Mouse (Mus musculus) hindbrain, embryonic 14.5 days (tissue): Measurements from ENCODE around the gene Pdcd2l. TPM values are rescaled to one million over a fixed set of nuclear protein-coding genes. Genes with fewer than 3 reads are reported as not detected.
A peak's percentile ranks its signal among the peaks of the same experiment; 100 is the strongest.

Source experiments
- ATAC-seq: fragments of 200-750 bp; cut with Nextera tagmentation; 2 replicates; pipeline ENCODE4 v1.8.0; 2017; ENCODE audit warnings: moderate number of reproducible peaks, mild to moderate bottlenecking, moderate TSS enrichment, moderate library complexity; ENCODE audit not compliant: low FRiP score
- DNase-seq: peaks from one replicate; pipeline ENCODE4 v3.0.0-alpha.2; 2015; ENCODE audit warnings: low spot score
- H3K27ac ChIP-seq: fragments of 300-500 bp; sonication (generic); 2 replicates; pipeline ENCODE4 v1.5.1; 2014; ENCODE audit warnings: mild to moderate bottlenecking, moderate library complexity
- H3K27me3 ChIP-seq: fragments of 300-500 bp; sonication (generic); 2 replicates; pipeline ENCODE4 v1.6.1; 2014; ENCODE audit warnings: mild to moderate bottlenecking, low read length, mixed read lengths; ENCODE audit not compliant: control insufficient read depth, insufficient read depth
- H3K36me3 ChIP-seq: fragments of 300-500 bp; sonication (generic); replicated peaks from 2 replicates; pipeline ENCODE4 v1.6.1; 2014; ENCODE audit not compliant: control insufficient read depth, insufficient read depth
- H3K4me1 ChIP-seq: fragments of 300-500 bp; sonication (generic); replicated peaks from 2 replicates; pipeline ENCODE4 v1.6.1; 2014; ENCODE audit warnings: antibody characterized with exemption, low read length, mixed read lengths; ENCODE audit not compliant: control insufficient read depth, insufficient read depth
- H3K4me2 ChIP-seq: fragments of 300-500 bp; sonication (generic); replicated peaks from 2 replicates; pipeline ENCODE4 v1.6.1; 2014; ENCODE audit warnings: mild to moderate bottlenecking, moderate library complexity
- H3K4me3 ChIP-seq: fragments of 300-500 bp; sonication (generic); replicated peaks from 2 replicates; pipeline ENCODE4 v1.5.1; 2014; ENCODE audit warnings: mild to moderate bottlenecking, low read length
- H3K9ac ChIP-seq: fragments of 300-500 bp; sonication (generic); 2 replicates; pipeline ENCODE4 v1.6.1; 2014
- H3K9me3 ChIP-seq: fragments of 300-500 bp; sonication (generic); 2 replicates; pipeline ENCODE4 v1.6.1; 2016; ENCODE audit warnings: low read length; ENCODE audit not compliant: control insufficient read depth
- WGBS: fragments of 180-500 bp; shearing (Covaris S2); extraction: QIAGEN DNeasy Blood & Tissue Kit; methylation state at CpG from one replicate; pipeline ENCODE4 v1.1.7; 2014; 5-methylcytosine and 5-hydroxymethylcytosine counted together
- polyA plus RNA-seq: library from polyadenylated mRNA; unstranded; fragments of >200 nt; fragmentation: Nextera tagmentation; extraction: Ambion mirVana; gene quantifications from 2 replicates; pipeline ENCODE4 v1.2.1, GENCODE M21; 2014

The Pdcd2l gene
- polyA plus RNA-seq = 63.8 and 68.9 TPM in 2 replicates

- H3K4me1 ChIP-seq = peaks cover 7% of the 10 kb centered on the region; the same call in 1 of the 2 replicates
- DNase-seq (peak; percentile 94), ATAC-seq (peak; percentile 96)
- WGBS = 4% methylated on average over 70 of the region's 70 CpGs
- no peaks in the 10 kb centered on the region for H3K27me3 ChIP-seq
- peak within 1 kb of the TSS; percentile 82 for H3K9ac ChIP-seq
- peak within 1 kb of the TSS; percentile 73 for H3K4me3 ChIP-seq
- peak within 1 kb of the TSS; percentile 79 for H3K4me2 ChIP-seq
- H3K36me3 ChIP-seq = peaks cover 37% of the 10 kb centered on the region
- H3K9me3 ChIP-seq = no peaks in the 10 kb centered on the region
- H3K27ac ChIP-seq = 0 out of 2 replicates have a peak within 1 kb of the TSS, but pooled peaks have one; percentile 40
Measured at GRCm38 (mm10) chr7:34196132-34197128, at the start of gene Pdcd2l. Pdcd2l (minus strand) TSS chr7:34196661.

GRCm38 (mm10) chr7:34242176-34242575 is 45.7 kb upstream of the Pdcd2l start:
- DNase-seq = no peak
- no peak overlapping the region for H3K4me3 ChIP-seq
- H3K27ac ChIP-seq = no peak overlapping the region
- 94% methylated on average over 11 of the region's 11 CpGs for WGBS
- peaks cover 90% of the 10 kb centered on the region for H3K36me3 ChIP-seq
- H3K4me2 ChIP-seq = no peak overlapping the region
- ATAC-seq = no peak
- no peaks in the 10 kb centered on the region for H3K27me3 ChIP-seq
- H3K4me1 ChIP-seq = no peaks in the 10 kb centered on the region
- no peak overlapping the region for H3K9ac ChIP-seq
- no peaks in the 10 kb centered on the region for H3K9me3 ChIP-seq

GRCm38 (mm10) chr7:34238086-34238485 is 41.6 kb upstream of the Pdcd2l start:
- Histone ChIP-seq H3K9ac (no peak overlapping the region), H3K4me3 (no peak overlapping the region), H3K9me3 (no peaks in the 10 kb centered on the region), H3K4me2 (no peak overlapping the region), H3K36me3 (peaks cover 62% of the 10 kb centered on the region), H3K4me1 (peaks cover 10% of the 10 kb centered on the region), H3K27ac (no peak overlapping the region), H3K27me3 (no peaks in the 10 kb centered on the region)
- DNase-seq = no peak
- ATAC-seq = no peak
- 87% methylated on average over 5 of the region's 5 CpGs for WGBS

- Histone ChIP-seq H3K27me3 (no peaks in the 10 kb centered on the region), H3K9me3 (no peaks in the 10 kb centered on the region), H3K36me3 (peaks cover 42% of the 10 kb centered on the region), H3K9ac (no peak overlapping the region), H3K27ac (no peak overlapping the region), H3K4me3 (no peak overlapping the region), H3K4me1 (peaks cover 13% of the 10 kb centered on the region), H3K4me2 (no peak overlapping the region)
- 84% methylated on average over 5 of the region's 5 CpGs for WGBS
- ATAC-seq (no peak), DNase-seq (no peak)
Measured at GRCm38 (mm10) chr7:34235602-34236001, 39.1 kb upstream of the Pdcd2l start.

GRCm38 (mm10) chr7:34234610-34235561 is 38.4 kb upstream of the Pdcd2l start:
- ATAC-seq (no peak), DNase-seq (no peak)
- Histone ChIP-seq H3K9ac (peak overlapping the region; percentile 59), H3K36me3 (peaks cover 36% of the 10 kb centered on the region), H3K27ac (peak overlapping the region; percentile 88), H3K27me3 (no peaks in the 10 kb centered on the region), H3K4me1 (peaks cover 15% of the 10 kb centered on the region), H3K4me3 (peak overlapping the region; percentile 46), H3K9me3 (no peaks in the 10 kb centered on the region), H3K4me2 (peak overlapping the region; percentile 66)
- WGBS = 2% methylated on average over 17 of the region's 17 CpGs

- peak; percentile 97 for ATAC-seq
- WGBS = under 1% methylated on average over 46 of the region's 46 CpGs
Measured at GRCm38 (mm10) chr7:34233909-34234609, 37.6 kb upstream of the Pdcd2l start.

GRCm38 (mm10) chr7:34232785-34233725 is 36.6 kb upstream of the Pdcd2l start:
- ATAC-seq (no peak), DNase-seq (no peak)
- Histone ChIP-seq H3K4me2 (peak overlapping the region; percentile 66), H3K4me1 (peaks cover 28% of the 10 kb centered on the region), H3K36me3 (peaks cover 18% of the 10 kb centered on the region), H3K4me3 (peak overlapping the region; percentile 46), H3K27me3 (no peaks in the 10 kb centered on the region), H3K9ac (peak overlapping the region; percentile 24), H3K27ac (peak overlapping the region; percentile 88), H3K9me3 (no peaks in the 10 kb centered on the region)
- WGBS = 43% methylated on average over 7 of the region's 7 CpGs

More at GRCm38 (mm10) chr7:34233909-34234609, 37.6 kb upstream of the Pdcd2l start:
- H3K27me3 ChIP-seq = no peaks in the 10 kb centered on the region
- peaks cover 28% of the 10 kb centered on the region for H3K36me3 ChIP-seq
- peaks cover 18% of the 10 kb centered on the region for H3K4me1 ChIP-seq
- peak overlapping the region; percentile 66 for H3K4me2 ChIP-seq
- H3K9me3 ChIP-seq = no peaks in the 10 kb centered on the region
- peak overlapping the region; percentile 88 for H3K27ac ChIP-seq
- peak; percentile 99 for DNase-seq
- H3K9ac ChIP-seq = peak overlapping the region; percentile 59
- H3K4me3 ChIP-seq = peak overlapping the region; percentile 46

GRCm38 (mm10) chr7:34230116-34230515 is 33.7 kb upstream of the Pdcd2l start, which contains the start of gene Gpi1:
Gpi1 (minus strand) TSS chr7:34230336.
- Histone ChIP-seq H3K4me2 (peak within 1 kb of the TSS; percentile 71), H3K27ac (peak within 1 kb of the TSS; percentile 75), H3K4me3 (peak within 1 kb of the TSS; percentile 78), H3K9me3 (no peaks in the 10 kb centered on the region), H3K4me1 (peaks cover 27% of the 10 kb centered on the region), H3K9ac (peak within 1 kb of the TSS; percentile 73), H3K27me3 (no peaks in the 10 kb centered on the region), H3K36me3 (peaks cover 25% of the 10 kb centered on the region)
- under 1% methylated on average over 34 of the region's 39 CpGs for WGBS
- ATAC-seq (peak; percentile 62), DNase-seq (peak; percentile 83)
